Mouse (Mus musculus): ENCODE measurements at regions not wholly inside any gene's neighbourhood (a gene's known extent, or its start where the extent isn't known, plus 50 kb on each side); places are given as distances from the start of the nearest gene placed in this dataset.
"Not testable (repeated sequence)": the region's sequence is repeated elsewhere in the genome, so short reads cannot be mapped to it uniquely, and the experiment has no call there.

- not testable (repeated sequence) for H3K9ac ChIP-seq
- peak; percentile 99 for ATAC-seq (ENCODE audit: low FRiP score, low read depth)
- WGBS, result 3% methylated on average over 14 of the region's 48 CpGs
Observed at GRCm38 (mm10) chr10:81996742-81997536, 51.0 kb upstream of the Zfp873 start.

More at GRCm38 (mm10) chr10:81996742-81997536, 51.0 kb upstream of the Zfp873 start:
- not testable (repeated sequence) for H3K27me3 ChIP-seq, H3K4me1 ChIP-seq, H3K27ac ChIP-seq, H3K9me3 ChIP-seq
- peak overlapping the region; percentile 57 for H3K4me2 ChIP-seq (replicated peaks)
- H3K36me3 ChIP-seq, result peaks cover 24% of the 10 kb centered on the region
- peak overlapping the region; percentile 39 for H3K4me3 ChIP-seq

Measured in limb, embryonic 13.5 days (tissue).